Comparison of ENCODE assay signal across 25 mouse cellular contexts in genomic region chr9:66907746-66908397, GRCm38 (mm10). TPM values are rescaled to one million over a fixed set of nuclear protein-coding genes. Genes with fewer than 3 reads are reported as not detected.
DNase-seq lines count a peak whose midpoint lies in the region; ATAC-seq and TF ChIP-seq lines count a peak whose summit lies in the region.
"Had no signal": no experiment of that assay in that cellular context is flagged by ENCODE, and none has a peak within 500 bp of the region (broad histone marks: within the 10 kb centered on the region; RNA-seq: fewer than 3 reads in every experiment).

No protein-coding gene starts in this region.

- H3K9me3 ChIP-seq in intestine, postnatal 0 days (ENCODE audit: control insufficient read depth): no peaks in the 10 kb centered on the region
- no peaks in the 10 kb centered on the region for H3K9me3 ChIP-seq in intestine, embryonic 16.5 days (ENCODE audit: control insufficient read depth, low read length)
- H3K9me3 ChIP-seq: embryonic facial prominence, embryonic 13.5 days; forebrain, embryonic 15.5 days; heart, embryonic 15.5 days; limb, embryonic 12.5 days; liver, embryonic 13.5 days; lung, embryonic 15.5 days; midbrain, embryonic 13.5 days had no signal

- H3K27me3 ChIP-seq in intestine, postnatal 0 days (replicated peaks; ENCODE audit: control insufficient read depth, insufficient read depth, low read length): no peaks in the 10 kb centered on the region
- no peaks in the 10 kb centered on the region for H3K27me3 ChIP-seq in intestine, embryonic 16.5 days (replicated peaks; ENCODE audit: control insufficient read depth, insufficient read depth, low read length)
- H3K27me3 ChIP-seq: embryonic facial prominence, embryonic 13.5 days; forebrain, embryonic 15.5 days; heart, embryonic 15.5 days; limb, embryonic 12.5 days; liver, embryonic 13.5 days; lung, embryonic 15.5 days; midbrain, embryonic 13.5 days had no signal

- no peaks in the 10 kb centered on the region for H3K4me1 ChIP-seq in intestine, postnatal 0 days (replicated peaks; ENCODE audit: control insufficient read depth, insufficient read depth, low read length)
- peaks cover 10% of the 10 kb centered on the region; the same call in 1 of the 2 replicates for H3K4me1 ChIP-seq in intestine, embryonic 16.5 days (ENCODE audit: control insufficient read depth, insufficient read depth, low read length)

- WGBS in intestine, postnatal 0 days: 65% methylated on average over 5 of the region's 5 CpGs
- WGBS in intestine, embryonic 16.5 days: 75% methylated on average over 5 of the region's 5 CpGs

- no peak overlapping the region for H3K4me3 ChIP-seq in intestine, postnatal 0 days (ENCODE audit: low read depth, low read length)
- H3K4me3 ChIP-seq in intestine, embryonic 16.5 days (ENCODE audit: low read length): no peak overlapping the region
- H3K4me3 ChIP-seq: embryonic facial prominence, embryonic 13.5 days; forebrain, embryonic 15.5 days; heart, embryonic 15.5 days; limb, embryonic 12.5 days; liver, embryonic 13.5 days; lung, embryonic 15.5 days; midbrain, embryonic 13.5 days; myocyte had no signal

- H3K9ac ChIP-seq in intestine, postnatal 0 days (ENCODE audit: low read depth, low read length): peak overlapping the region; percentile 31; the same call in 1 of the 2 replicates
- H3K9ac ChIP-seq in intestine, embryonic 16.5 days (ENCODE audit: low read depth, low read length): no peak overlapping the region
- H3K9ac ChIP-seq: embryonic facial prominence, embryonic 13.5 days; forebrain, embryonic 15.5 days; heart, embryonic 15.5 days; hindbrain, embryonic 14.5 days; limb, embryonic 12.5 days; liver, embryonic 13.5 days; lung, embryonic 15.5 days; midbrain, embryonic 13.5 days had no signal

- H3K4me2 ChIP-seq in intestine, postnatal 0 days (replicated peaks; ENCODE audit: low read depth): 0 out of 2 replicates have a peak overlapping the region, but pooled peaks have one; percentile 9
- H3K4me2 ChIP-seq in intestine, embryonic 16.5 days (ENCODE audit: low read depth, low read length): no peak overlapping the region
- H3K4me2 ChIP-seq: embryonic facial prominence, embryonic 13.5 days; forebrain, embryonic 15.5 days; heart, embryonic 15.5 days; hindbrain, embryonic 14.5 days; limb, embryonic 12.5 days; liver, embryonic 13.5 days; lung, embryonic 15.5 days; midbrain, embryonic 13.5 days had no signal

- peak; percentile 74 for DNase-seq in 416B (ENCODE audit: low read depth)
- no peak for DNase-seq in urinary bladder, adult 2 months (ENCODE audit: low spot score)
- DNase-seq in ovary, postnatal 10 days (ENCODE audit: low spot score): no peak
- no peak for DNase-seq in cerebellum, adult 9-11 months
- DNase-seq: adrenal gland, postnatal 36 days; cerebellum, adult 11-12 months; cerebellum, postnatal 14 days; heart, postnatal 4 days; kidney, adult 9 months; kidney, postnatal 14 days; layer of hippocampus, postnatal 36 days; liver, embryonic 13.5 days; thymus, postnatal 25 days had no signal

- H3K27ac ChIP-seq in intestine, postnatal 0 days (ENCODE audit: low read depth, low read length): no peak overlapping the region
- no peak overlapping the region for H3K27ac ChIP-seq in intestine, embryonic 16.5 days (ENCODE audit: low read length)
- H3K27ac ChIP-seq: forebrain, embryonic 15.5 days; heart, embryonic 15.5 days; hindbrain, embryonic 14.5 days; limb, embryonic 12.5 days; liver, embryonic 13.5 days; lung, embryonic 15.5 days; midbrain, embryonic 13.5 days had no signal

- ATAC-seq in intestine, postnatal 0 days: no peak
- no peak for ATAC-seq in intestine, embryonic 16.5 days
- peak; percentile 74 for ATAC-seq in granulocyte monocyte progenitor cell, adult 5-6 weeks (replicated peaks; ENCODE audit: poor library complexity, severe bottlenecking)
- ATAC-seq in monocyte, adult 5-6 weeks (replicated peaks; ENCODE audit: insufficient number of reproducible peaks, low FRiP score, low TSS enrichment, poor library complexity, severe bottlenecking): 0 out of 2 replicates have a peak, but pooled peaks have one; percentile 15
- ATAC-seq: forebrain, embryonic 15.5 days; midbrain, embryonic 13.5 days had no signal

- no peak for TF ChIP-seq CTCF in intestine, postnatal 0 days (IDR thresholded peaks at IDR 0.05; ENCODE audit: low read depth)

- peaks cover 3% of the 10 kb centered on the region; the same call in 1 of the 2 replicates for H3K36me3 ChIP-seq in intestine, postnatal 0 days (ENCODE audit: control insufficient read depth, insufficient read depth)
- no peaks in the 10 kb centered on the region for H3K36me3 ChIP-seq in intestine, embryonic 16.5 days (ENCODE audit: control insufficient read depth, insufficient read depth, low read length)
- H3K36me3 ChIP-seq: embryonic facial prominence, embryonic 13.5 days; forebrain, embryonic 15.5 days; heart, embryonic 15.5 days; midbrain, embryonic 13.5 days had no signal

RNA-seq across cellular contexts. Expression of gene Rab8b, which starts 11.6 kb away (rescaled TPM):
- 16.2 and 18.9 TPM in 2 replicates for polyA plus RNA-seq in intestine, postnatal 0 days (2015; fragmentation: Nextera tagmentation; extraction: Ambion mirVana)
- polyA plus RNA-seq in intestine, embryonic 16.5 days (2015; fragmentation: Nextera tagmentation; extraction: Ambion mirVana): 18.3 and 18.4 TPM in 2 replicates
- 37.5 and 39.6 TPM in 2 replicates for total RNA-seq in granulocyte monocyte progenitor cell, adult 5-6 weeks (2014; fragmentation: Nextera tagmentation)
- total RNA-seq in granulocyte monocyte progenitor cell, adult 5-6 weeks (2017): 75.2 and 76.0 TPM in 2 replicates
- 147 to 179 TPM (median 160 TPM) in 3 replicates for total RNA-seq in monocyte, adult 5-6 weeks (2017)
- 18.9 and 20.1 TPM in 2 replicates for polyA plus RNA-seq in urinary bladder, adult 2 months (2012; rRNA removed)

RNA-seq across cellular contexts. Expression of gene Rps27l, which starts 38.0 kb away (rescaled TPM):
- polyA plus RNA-seq in intestine, postnatal 0 days (2015; fragmentation: Nextera tagmentation; extraction: Ambion mirVana): 712 and 778 TPM in 2 replicates
- 763 and 818 TPM in 2 replicates for polyA plus RNA-seq in intestine, embryonic 16.5 days (2015; fragmentation: Nextera tagmentation; extraction: Ambion mirVana)
- total RNA-seq in granulocyte monocyte progenitor cell, adult 5-6 weeks (2014; fragmentation: Nextera tagmentation): 960 and 1,103 TPM in 2 replicates
- total RNA-seq in granulocyte monocyte progenitor cell, adult 5-6 weeks (2017): 140 and 187 TPM in 2 replicates
- total RNA-seq in monocyte, adult 5-6 weeks (2017): 70.0 to 115 TPM (median 89.9 TPM) in 3 replicates
- 270 and 343 TPM in 2 replicates for polyA plus RNA-seq in urinary bladder, adult 2 months (2012; rRNA removed)

Comparison
In these comparisons a context has a peak if more than half of its experiments do, and no peak if none do; other contexts are left out.
1. ATAC-seq: peak in granulocyte monocyte progenitor cell, adult 5-6 weeks (single experiment) and monocyte, adult 5-6 weeks (single experiment); none in intestine, postnatal 0 days (single experiment) and intestine, embryonic 16.5 days (single experiment).